ENCODE assay signal across 8 mouse cellular contexts in genomic region chr4:150583777-150584135, GRCm38 (mm10).
DNase-seq lines count a peak whose midpoint lies in the region; ATAC-seq and TF ChIP-seq lines count a peak whose summit lies in the region.

No protein-coding gene starts in this region.

- no peaks in the 10 kb centered on the region for H3K9me3 ChIP-seq in kidney, postnatal 0 days (replicated peaks; ENCODE audit: low read length)
- H3K9me3 ChIP-seq in hindbrain, embryonic 15.5 days, result no peaks in the 10 kb centered on the region
- no peaks in the 10 kb centered on the region for H3K9me3 ChIP-seq in midbrain, embryonic 14.5 days (ENCODE audit: control insufficient read depth, low read length)

- DNase-seq in kidney, postnatal 0 days (ENCODE audit: low spot score), result peak; percentile 84
- no peak for DNase-seq in kidney, postnatal 10 days
- DNase-seq in brain, embryonic 14.5 days (ENCODE audit: low read depth), result peak; percentile 50
- DNase-seq in midbrain, embryonic 14.5 days, result peak; percentile 55
- DNase-seq in left cerebral cortex, adult 11 months (ENCODE audit: low spot score), result no peak
- DNase-seq in kidney, adult 18-20 months, result no peak

- H3K27me3 ChIP-seq in kidney, postnatal 0 days (ENCODE audit: insufficient read depth, low read length), result no peaks in the 10 kb centered on the region
- no peaks in the 10 kb centered on the region for H3K27me3 ChIP-seq in hindbrain, embryonic 15.5 days
- no peaks in the 10 kb centered on the region for H3K27me3 ChIP-seq in midbrain, embryonic 14.5 days (ENCODE audit: control insufficient read depth, insufficient read depth, low read length)

- TF ChIP-seq POLR2A in brain, embryonic 14.5 days (IDR thresholded peaks at IDR 0.05; ENCODE audit: borderline replicate concordance, extremely low read depth, insufficient read depth, insufficient read length, poor library complexity, severe bottlenecking), result no peak

- H3K4me2 ChIP-seq in kidney, postnatal 0 days (ENCODE audit: low read length), result peak overlapping the region; percentile 21
- H3K4me2 ChIP-seq in hindbrain, embryonic 15.5 days, result peak overlapping the region; percentile 6; the same call in 1 of the 2 replicates
- 0 out of 2 replicates have a peak overlapping the region, but pooled peaks have one; percentile 9 for H3K4me2 ChIP-seq in midbrain, embryonic 14.5 days (ENCODE audit: low read length)

- H3K9ac ChIP-seq in kidney, postnatal 0 days (ENCODE audit: low read depth, low read length), result no peak overlapping the region
- H3K9ac ChIP-seq in hindbrain, embryonic 15.5 days, result peak overlapping the region; percentile 17; the same call in 1 of the 2 replicates
- H3K9ac ChIP-seq in midbrain, embryonic 14.5 days (replicated peaks; ENCODE audit: low read length), result no peak overlapping the region

- H3K36me3 ChIP-seq in kidney, postnatal 0 days (ENCODE audit: insufficient read depth, low read length), result no peaks in the 10 kb centered on the region
- no peaks in the 10 kb centered on the region for H3K36me3 ChIP-seq in hindbrain, embryonic 15.5 days
- H3K36me3 ChIP-seq in midbrain, embryonic 14.5 days (ENCODE audit: control insufficient read depth, insufficient read depth, low read length), result no peaks in the 10 kb centered on the region

- 8% methylated on average over 3 of the region's 3 CpGs for WGBS in kidney, postnatal 0 days
- 53% methylated on average over 3 of the region's 3 CpGs for whole genome bisulfite sequencing in hindbrain, embryonic 15.5 days
- 38% methylated on average over 3 of the region's 3 CpGs for WGBS in midbrain, embryonic 14.5 days

- H3K4me1 ChIP-seq in kidney, postnatal 0 days (replicated peaks; ENCODE audit: insufficient read depth, low read length), result peaks cover 57% of the 10 kb centered on the region
- H3K4me1 ChIP-seq in hindbrain, embryonic 15.5 days (replicated peaks), result peaks cover 58% of the 10 kb centered on the region
- peaks cover 48% of the 10 kb centered on the region for H3K4me1 ChIP-seq in midbrain, embryonic 14.5 days (ENCODE audit: control insufficient read depth, insufficient read depth, low read length)

- ATAC-seq in kidney, postnatal 0 days (replicated peaks; ENCODE audit: low FRiP score, low read depth), result peak; percentile 66
- ATAC-seq in hindbrain, embryonic 15.5 days (ENCODE audit: low FRiP score, low read depth), result 0 out of 2 replicates have a peak, but pooled peaks have one; percentile 28
- no peak for ATAC-seq in midbrain, embryonic 14.5 days (ENCODE audit: low FRiP score, low TSS enrichment)
- ATAC-seq in monocyte, adult 5-6 weeks (replicated peaks; ENCODE audit: insufficient number of reproducible peaks, low FRiP score, low TSS enrichment, poor library complexity, severe bottlenecking), result no peak

- TF ChIP-seq CTCF in kidney, postnatal 0 days (IDR thresholded peaks at IDR 0.05; ENCODE audit: low read depth), result no peak
- TF ChIP-seq CTCF in brain, embryonic 14.5 days (IDR thresholded peaks at IDR 0.05; ENCODE audit: borderline replicate concordance, extremely low read depth, insufficient read depth, insufficient read length), result no peak

- no peak overlapping the region for H3K4me3 ChIP-seq in kidney, postnatal 0 days (replicated peaks; ENCODE audit: low read depth, low read length)
- no peak overlapping the region for H3K4me3 ChIP-seq in hindbrain, embryonic 15.5 days
- no peak overlapping the region for H3K4me3 ChIP-seq in midbrain, embryonic 14.5 days (replicated peaks; ENCODE audit: low read depth, low read length)

- H3K27ac ChIP-seq in kidney, postnatal 0 days, result peak overlapping the region; percentile 90
- peak overlapping the region; percentile 75 for H3K27ac ChIP-seq in hindbrain, embryonic 15.5 days (replicated peaks)
- peak overlapping the region; percentile 78 for H3K27ac ChIP-seq in midbrain, embryonic 14.5 days (replicated peaks; ENCODE audit: low read depth, low read length)

Comparison
In these comparisons a context has a peak if more than half of its experiments do, and no peak if none do; other contexts are left out.
1. DNase-seq: peak in kidney, postnatal 0 days (single experiment), brain, embryonic 14.5 days (single experiment) and midbrain, embryonic 14.5 days (single experiment); none in kidney, postnatal 10 days (single experiment), left cerebral cortex, adult 11 months (single experiment) and kidney, adult 18-20 months (single experiment).
2. ATAC-seq: peak in kidney, postnatal 0 days (single experiment) and hindbrain, embryonic 15.5 days (single experiment); none in midbrain, embryonic 14.5 days (single experiment) and monocyte, adult 5-6 weeks (single experiment).
3. Peak in every context shown above with its lines, with median percentiles within 50 percentile points of each other: H3K27ac ChIP-seq and H3K4me2 ChIP-seq.